Mouse (Mus musculus): ENCODE measurements around the gene Mup21.
"Not testable (repeated sequence)": the region's sequence is repeated elsewhere in the genome, so short reads cannot be mapped to it uniquely, and the experiment has no call there.

Mup21 gene

DNA sequence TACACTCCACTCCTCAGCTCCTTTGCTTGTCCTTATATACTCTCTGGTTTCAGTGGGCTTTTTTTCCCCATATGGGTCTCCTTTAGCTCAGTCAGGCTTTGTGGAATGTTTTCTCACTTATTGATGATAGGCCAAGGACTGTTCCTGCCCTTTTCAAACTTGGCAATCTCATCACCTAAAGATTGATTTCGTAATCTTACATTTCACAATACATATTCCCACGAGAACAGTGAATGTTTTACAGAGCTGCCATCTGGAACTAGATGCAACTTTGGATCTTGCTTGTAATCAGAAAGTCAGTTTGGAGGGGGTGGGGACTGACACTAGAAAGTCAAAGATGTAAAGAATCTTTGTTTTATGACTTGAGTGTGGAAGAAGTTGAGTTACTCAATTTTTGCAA lies at the start of gene Mup21:
Gene Mup21 (minus strand): TSS at position 53 of the 400 bp plus-strand sequence.
- no peak for DNase-seq (ENCODE audit: low spot score)

DNA sequence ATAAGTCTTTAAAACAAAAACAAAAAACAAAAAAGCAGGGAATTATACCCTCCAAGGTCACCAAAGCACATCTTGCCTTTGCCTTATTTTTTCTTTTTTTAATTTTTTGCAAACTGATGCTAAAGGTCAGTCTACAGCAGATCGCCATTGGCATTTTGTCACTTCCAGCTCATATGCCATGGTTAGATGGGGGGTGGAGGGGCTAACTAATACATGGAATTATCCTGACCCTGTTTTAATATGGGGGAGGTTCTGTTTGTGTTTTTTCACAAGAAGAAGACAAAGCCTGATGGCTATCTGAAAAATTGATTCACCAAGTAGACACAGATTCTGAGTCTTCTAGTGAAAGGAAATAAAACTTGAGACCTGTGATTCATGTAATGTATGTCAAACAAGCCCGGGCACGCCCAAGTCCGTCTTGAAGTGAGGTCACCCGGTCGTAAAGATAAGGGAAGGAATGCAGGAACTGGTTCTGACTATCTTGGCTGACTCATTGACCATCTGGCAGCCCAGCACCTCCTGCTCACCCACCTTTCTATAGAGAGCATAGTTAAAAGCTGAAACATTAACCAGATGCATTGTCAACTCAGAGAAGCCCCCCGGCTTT lies 49.4 kb upstream of the Mup21 start:
- peak; percentile 38 for DNase-seq (ENCODE audit: low spot score)

DNA sequence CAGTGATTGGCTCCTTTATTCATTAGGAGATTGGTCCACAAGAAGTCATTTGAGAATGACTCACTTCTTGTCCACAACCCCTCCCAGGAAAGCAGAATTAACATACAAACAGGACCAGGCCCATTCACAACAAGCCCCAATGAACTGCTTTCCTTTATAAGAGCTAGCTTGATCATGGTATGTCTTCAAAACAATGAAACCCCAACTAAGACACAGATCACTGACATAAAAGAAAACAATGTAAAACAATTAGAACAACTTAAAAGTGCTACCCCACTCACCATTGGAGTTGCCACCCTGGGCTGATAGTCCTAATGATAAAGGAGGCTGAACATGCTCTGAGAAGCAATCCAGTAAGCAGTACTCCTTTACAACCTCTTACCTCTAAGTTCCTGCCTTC lies 38.1 kb upstream of the Mup21 start:
- no peak for DNase-seq (ENCODE audit: low spot score)

DNA sequence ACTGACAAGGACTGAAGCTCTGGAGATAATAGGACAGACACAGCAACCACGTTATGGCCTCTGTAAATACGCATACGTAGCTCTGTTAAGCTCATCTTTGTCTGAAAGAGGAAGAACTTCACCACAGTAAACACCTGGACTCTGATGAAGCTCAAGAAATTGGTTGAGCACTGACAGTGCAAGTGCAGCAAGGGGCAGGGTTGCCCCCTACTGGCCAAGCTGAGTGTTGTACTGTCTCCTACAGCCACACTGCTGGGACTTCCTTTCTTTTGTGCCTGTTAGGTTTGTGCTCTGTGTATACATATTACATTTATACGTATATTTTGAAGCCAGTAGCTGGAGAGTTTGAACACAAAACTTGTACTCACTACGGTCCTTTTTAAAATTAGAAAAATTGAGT lies 26.6 kb upstream of the Mup21 start:
- no peak for DNase-seq (ENCODE audit: low spot score)

DNA sequence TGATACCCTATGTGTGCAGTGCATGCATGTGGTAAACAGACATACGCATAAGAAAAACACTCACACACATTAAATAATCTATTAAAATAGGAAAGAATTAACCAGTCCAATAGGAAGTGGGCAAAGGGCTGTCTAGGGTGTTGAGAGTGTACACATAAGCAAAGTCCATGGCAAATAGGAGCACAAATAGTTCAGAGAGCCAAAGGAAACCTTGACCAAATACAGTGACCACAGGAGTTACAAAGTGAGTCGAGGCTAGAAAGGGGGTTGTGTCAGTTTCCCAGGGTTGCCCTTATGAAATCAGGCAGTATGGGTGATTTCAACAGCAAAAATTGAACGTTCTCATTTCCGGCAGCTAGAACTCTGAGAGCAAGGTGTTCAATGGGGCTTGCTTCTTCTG lies 23.8 kb upstream of the Mup21 start:
- DNase-seq (ENCODE audit: low spot score), result no peak

DNA sequence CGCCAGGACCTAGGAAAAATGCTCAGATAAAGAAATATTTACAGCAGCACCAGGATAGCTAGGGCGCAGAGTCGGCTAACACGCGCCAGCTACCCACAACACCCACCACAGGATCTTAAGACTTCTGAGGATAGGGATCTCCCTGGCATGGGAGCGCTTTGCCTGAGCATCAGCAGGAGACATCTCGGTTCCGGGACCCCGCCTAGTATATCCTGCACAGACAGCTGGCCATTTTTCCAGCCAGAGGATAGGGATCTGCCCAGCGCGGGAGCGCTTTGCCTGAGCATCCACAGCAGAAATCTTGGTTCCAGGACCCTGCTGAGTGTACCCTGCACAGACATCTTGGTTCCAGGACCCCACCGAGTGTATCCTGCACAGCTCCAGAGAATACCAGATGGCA lies 17.0 kb upstream of the Mup21 start:
- not testable (repeated sequence) for DNase-seq (ENCODE audit: low spot score)

DNA sequence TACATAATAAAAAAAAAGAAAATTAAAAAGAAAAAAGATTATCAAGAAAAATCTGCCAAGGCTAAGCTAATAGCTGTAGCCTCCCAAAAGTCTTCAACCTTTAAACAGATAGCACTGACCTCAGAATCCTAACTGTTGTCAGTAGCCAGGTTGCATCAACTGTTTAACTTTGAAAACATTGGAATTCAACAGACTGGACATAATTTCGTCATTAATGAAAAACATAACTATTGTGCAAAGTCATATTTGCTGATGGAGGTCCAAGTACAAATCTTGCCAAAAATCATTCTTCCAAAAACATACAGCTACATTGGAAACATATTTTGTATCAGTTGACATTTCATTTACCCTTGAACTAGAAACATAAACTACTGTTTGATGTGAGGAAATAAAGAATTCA lies 7.7 kb upstream of the Mup21 start:
- DNase-seq (ENCODE audit: low spot score), result no peak

DNA sequence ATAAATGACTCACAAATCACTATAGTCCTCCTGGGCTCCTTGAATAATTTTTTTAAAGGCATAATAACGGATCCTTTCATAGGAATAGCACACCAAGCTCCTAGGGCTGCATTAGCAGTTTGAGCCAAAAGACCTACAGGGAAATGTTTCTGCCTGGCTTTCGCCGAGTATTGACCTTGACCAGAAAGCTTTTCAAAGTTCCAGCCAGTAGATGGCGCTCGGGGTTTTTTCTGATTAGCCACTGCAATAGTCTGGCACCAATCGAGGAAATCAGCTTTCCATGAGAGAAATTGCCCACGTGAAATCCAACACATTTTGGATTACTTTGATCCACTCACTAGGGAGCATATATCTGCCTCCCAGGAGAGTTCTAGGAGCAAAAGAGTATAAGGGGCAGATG lies 17.0 kb downstream of the Mup21 start:
- DNase-seq (ENCODE audit: low spot score), result peak; percentile 7

DNA sequence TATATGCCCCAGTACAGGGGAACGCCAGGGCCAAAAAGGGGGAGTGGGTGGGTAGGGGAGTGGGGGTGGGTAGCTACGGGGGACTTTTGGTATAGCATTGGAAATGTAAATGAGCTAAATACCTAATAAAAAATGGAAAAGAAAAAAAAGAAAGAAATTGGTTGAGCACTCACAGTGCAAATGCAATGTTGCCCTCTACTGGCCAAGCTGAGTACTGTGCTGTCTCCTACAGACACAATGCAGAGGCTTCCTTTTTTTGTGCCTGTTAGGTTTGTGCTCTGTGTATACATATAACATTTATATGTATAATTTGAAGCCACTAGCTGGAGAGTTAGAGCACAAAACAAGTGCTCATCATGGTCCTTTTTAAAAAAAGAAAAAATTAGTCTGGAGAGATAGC lies 47.3 kb downstream of the Mup21 start:
- DNase-seq (ENCODE audit: low spot score), result not testable (repeated sequence)
